Mouse (Mus musculus): ENCODE data around the gene Pgf. TPM values are rescaled to one million over a fixed set of nuclear protein-coding genes. Genes with fewer than 3 reads are reported as not detected.

Gene Pgf
- polyA plus RNA-seq, 1 experiment from 2014 or later, result 7.9 TPM

GRCm38 (mm10) chr12:85203699-85204098 lies 26.1 kb upstream of the Pgf start:
- H3K36me3 ChIP-seq (ENCODE audit: control insufficient read depth, insufficient read depth, low read length), result no peaks in the 10 kb centered on the region
- 0 out of 2 replicates have a peak, but pooled peaks cover 4% of the 10 kb centered on the region for H3K4me1 ChIP-seq (ENCODE audit: control insufficient read depth, insufficient read depth, low read length)
- no peak overlapping the region for H3K9ac ChIP-seq (replicated peaks; ENCODE audit: low read depth, low read length)
- H3K4me2 ChIP-seq (ENCODE audit: low read depth, low read length), result no peak overlapping the region
- no peak for ATAC-seq (ENCODE audit: low read depth)
- H3K27me3 ChIP-seq (ENCODE audit: control insufficient read depth, insufficient read depth, low read length), result no peaks in the 10 kb centered on the region
- no peak overlapping the region for H3K27ac ChIP-seq (ENCODE audit: low read depth, low read length)
- no peak overlapping the region for H3K4me3 ChIP-seq (ENCODE audit: low read depth, low read length)
- 89% methylated on average over 5 of the region's 5 CpGs for WGBS
- H3K9me3 ChIP-seq (ENCODE audit: control insufficient read depth, low read length), result no peaks in the 10 kb centered on the region

- no peaks in the 10 kb centered on the region for H3K27me3 ChIP-seq (ENCODE audit: control insufficient read depth, insufficient read depth, low read length)
- 85% methylated on average over 7 of the region's 7 CpGs for whole genome bisulfite sequencing
- no peaks in the 10 kb centered on the region for H3K36me3 ChIP-seq (ENCODE audit: control insufficient read depth, insufficient read depth, low read length)
- no peak overlapping the region for H3K4me3 ChIP-seq (ENCODE audit: low read depth, low read length)
- no peak overlapping the region for H3K9ac ChIP-seq (replicated peaks; ENCODE audit: low read depth, low read length)
- no peak for ATAC-seq (ENCODE audit: low read depth)
- no peaks in the 10 kb centered on the region for H3K9me3 ChIP-seq (ENCODE audit: control insufficient read depth, low read length)
- H3K27ac ChIP-seq (ENCODE audit: low read depth, low read length), result no peak overlapping the region
- 0 out of 2 replicates have a peak, but pooled peaks cover 4% of the 10 kb centered on the region for H3K4me1 ChIP-seq (ENCODE audit: control insufficient read depth, insufficient read depth, low read length)
- no peak overlapping the region for H3K4me2 ChIP-seq (ENCODE audit: low read depth, low read length)
Measured at GRCm38 (mm10) chr12:85202191-85202590, 24.6 kb upstream of the Pgf start.

GRCm38 (mm10) chr12:85201830-85202147 lies 24.2 kb upstream of the Pgf start:
- no peaks in the 10 kb centered on the region for H3K9me3 ChIP-seq (ENCODE audit: control insufficient read depth, low read length)
- H3K9ac ChIP-seq (replicated peaks; ENCODE audit: low read depth, low read length), result no peak overlapping the region
- H3K4me2 ChIP-seq (ENCODE audit: low read depth, low read length), result no peak overlapping the region
- H3K27me3 ChIP-seq (ENCODE audit: control insufficient read depth, insufficient read depth, low read length), result no peaks in the 10 kb centered on the region
- no peak overlapping the region for H3K27ac ChIP-seq (ENCODE audit: low read depth, low read length)
- no peak overlapping the region for H3K4me3 ChIP-seq (ENCODE audit: low read depth, low read length)
- 79% methylated on average over 2 of the region's 2 CpGs for WGBS
- no peaks in the 10 kb centered on the region for H3K36me3 ChIP-seq (ENCODE audit: control insufficient read depth, insufficient read depth, low read length)
- peak; percentile 41; the same call in 1 of the 2 replicates for ATAC-seq (ENCODE audit: low read depth)
- 0 out of 2 replicates have a peak, but pooled peaks cover 4% of the 10 kb centered on the region for H3K4me1 ChIP-seq (ENCODE audit: control insufficient read depth, insufficient read depth, low read length)

GRCm38 (mm10) chr12:85200929-85201829 lies 23.6 kb upstream of the Pgf start:
- no peaks in the 10 kb centered on the region for H3K27me3 ChIP-seq (ENCODE audit: control insufficient read depth, insufficient read depth, low read length)
- 0 out of 2 replicates have a peak, but pooled peaks cover 4% of the 10 kb centered on the region for H3K4me1 ChIP-seq (ENCODE audit: control insufficient read depth, insufficient read depth, low read length)
- H3K9ac ChIP-seq (replicated peaks; ENCODE audit: low read depth, low read length), result no peak overlapping the region
- peak; percentile 68 for ATAC-seq (ENCODE audit: low read depth)
- no peak overlapping the region for H3K4me2 ChIP-seq (ENCODE audit: low read depth, low read length)
- no peak overlapping the region; the same call in 1 of the 2 replicates for H3K27ac ChIP-seq (ENCODE audit: low read depth, low read length)
- WGBS, result 17% methylated on average over 24 of the region's 24 CpGs
- no peak overlapping the region for H3K4me3 ChIP-seq (ENCODE audit: low read depth, low read length)
- H3K9me3 ChIP-seq (ENCODE audit: control insufficient read depth, low read length), result no peaks in the 10 kb centered on the region
- no peaks in the 10 kb centered on the region for H3K36me3 ChIP-seq (ENCODE audit: control insufficient read depth, insufficient read depth, low read length)

- Histone ChIP-seq H3K4me2 (ENCODE audit: low read depth, low read length) (no peak overlapping the region), H3K27me3 (ENCODE audit: control insufficient read depth, insufficient read depth, low read length) (no peaks in the 10 kb centered on the region), H3K9ac (replicated peaks; ENCODE audit: low read depth, low read length) (no peak overlapping the region), H3K9me3 (ENCODE audit: control insufficient read depth, low read length) (no peaks in the 10 kb centered on the region), H3K36me3 (ENCODE audit: control insufficient read depth, insufficient read depth, low read length) (no peaks in the 10 kb centered on the region), H3K27ac (ENCODE audit: low read depth, low read length) (no peak overlapping the region), H3K4me3 (ENCODE audit: low read depth, low read length) (no peak overlapping the region), H3K4me1 (ENCODE audit: control insufficient read depth, insufficient read depth, low read length) (0 out of 2 replicates have a peak, but pooled peaks cover 4% of the 10 kb centered on the region)
- WGBS, result 100% methylated on average over 1 of the region's 1 CpGs
- ATAC-seq (ENCODE audit: low read depth), result no peak
Measured at GRCm38 (mm10) chr12:85199954-85200353, 22.4 kb upstream of the Pgf start.

- WGBS, result 38% methylated on average over 8 of the region's 8 CpGs
- no peaks in the 10 kb centered on the region for H3K27me3 ChIP-seq (ENCODE audit: control insufficient read depth, insufficient read depth, low read length)
- ATAC-seq (ENCODE audit: low read depth), result no peak
- H3K9ac ChIP-seq (replicated peaks; ENCODE audit: low read depth, low read length), result no peak overlapping the region
- no peaks in the 10 kb centered on the region for H3K9me3 ChIP-seq (ENCODE audit: control insufficient read depth, low read length)
- H3K4me1 ChIP-seq (ENCODE audit: control insufficient read depth, insufficient read depth, low read length), result 0 out of 2 replicates have a peak, but pooled peaks cover 6% of the 10 kb centered on the region
- no peak overlapping the region for H3K27ac ChIP-seq (ENCODE audit: low read depth, low read length)
- H3K36me3 ChIP-seq (ENCODE audit: control insufficient read depth, insufficient read depth, low read length), result no peaks in the 10 kb centered on the region
- no peak overlapping the region for H3K4me2 ChIP-seq (ENCODE audit: low read depth, low read length)
- H3K4me3 ChIP-seq (ENCODE audit: low read depth, low read length), result no peak overlapping the region
Measured at GRCm38 (mm10) chr12:85197936-85198335, 20.3 kb upstream of the Pgf start.

GRCm38 (mm10) chr12:85197371-85197770 lies 19.8 kb upstream of the Pgf start:
- no peak overlapping the region for H3K4me2 ChIP-seq (ENCODE audit: low read depth, low read length)
- H3K27me3 ChIP-seq (ENCODE audit: control insufficient read depth, insufficient read depth, low read length), result no peaks in the 10 kb centered on the region
- H3K9ac ChIP-seq (replicated peaks; ENCODE audit: low read depth, low read length), result no peak overlapping the region
- ATAC-seq (ENCODE audit: low read depth), result no peak
- no peaks in the 10 kb centered on the region for H3K36me3 ChIP-seq (ENCODE audit: control insufficient read depth, insufficient read depth, low read length)
- no peak overlapping the region for H3K27ac ChIP-seq (ENCODE audit: low read depth, low read length)
- 71% methylated on average over 7 of the region's 7 CpGs for WGBS
- no peaks in the 10 kb centered on the region for H3K9me3 ChIP-seq (ENCODE audit: control insufficient read depth, low read length)
- 0 out of 2 replicates have a peak, but pooled peaks cover 8% of the 10 kb centered on the region for H3K4me1 ChIP-seq (ENCODE audit: control insufficient read depth, insufficient read depth, low read length)
- no peak overlapping the region for H3K4me3 ChIP-seq (ENCODE audit: low read depth, low read length)

- no peaks in the 10 kb centered on the region for H3K27me3 ChIP-seq (ENCODE audit: control insufficient read depth, insufficient read depth, low read length)
- H3K4me1 ChIP-seq (ENCODE audit: control insufficient read depth, insufficient read depth, low read length), result 0 out of 2 replicates have a peak, but pooled peaks cover 5% of the 10 kb centered on the region
- no peaks in the 10 kb centered on the region for H3K9me3 ChIP-seq (ENCODE audit: control insufficient read depth, low read length)
- no peak overlapping the region for H3K9ac ChIP-seq (replicated peaks; ENCODE audit: low read depth, low read length)
- H3K4me3 ChIP-seq (ENCODE audit: low read depth, low read length), result no peak overlapping the region
- H3K4me2 ChIP-seq (ENCODE audit: low read depth, low read length), result no peak overlapping the region
- WGBS, result 92% methylated on average over 9 of the region's 10 CpGs
- no peaks in the 10 kb centered on the region for H3K36me3 ChIP-seq (ENCODE audit: control insufficient read depth, insufficient read depth, low read length)
- no peak for ATAC-seq (ENCODE audit: low read depth)
- no peak overlapping the region for H3K27ac ChIP-seq (ENCODE audit: low read depth, low read length)
Measured at GRCm38 (mm10) chr12:85196191-85196590, 18.6 kb upstream of the Pgf start.

GRCm38 (mm10) chr12:85195086-85195485 lies 17.5 kb upstream of the Pgf start:
- ATAC-seq (ENCODE audit: low read depth), result 0 out of 2 replicates have a peak, but pooled peaks have one; percentile 7
- H3K4me2 ChIP-seq (ENCODE audit: low read depth, low read length), result no peak overlapping the region
- no peak overlapping the region for H3K9ac ChIP-seq (replicated peaks; ENCODE audit: low read depth, low read length)
- no peak overlapping the region for H3K4me3 ChIP-seq (ENCODE audit: low read depth, low read length)
- H3K9me3 ChIP-seq (ENCODE audit: control insufficient read depth, low read length), result no peaks in the 10 kb centered on the region
- 0 out of 2 replicates have a peak, but pooled peaks cover 4% of the 10 kb centered on the region for H3K4me1 ChIP-seq (ENCODE audit: control insufficient read depth, insufficient read depth, low read length)
- 84% methylated on average over 5 of the region's 5 CpGs for WGBS
- no peaks in the 10 kb centered on the region for H3K27me3 ChIP-seq (ENCODE audit: control insufficient read depth, insufficient read depth, low read length)
- H3K36me3 ChIP-seq (ENCODE audit: control insufficient read depth, insufficient read depth, low read length), result no peaks in the 10 kb centered on the region
- no peak overlapping the region for H3K27ac ChIP-seq (ENCODE audit: low read depth, low read length)
